In genomic region chr9:43660151-43660550, GRCm38 (mm10) we compare ENCODE assay signal across 20 mouse cellular contexts.
DNase-seq lines count a peak whose midpoint lies in the region; TF ChIP-seq lines count a peak whose summit lies in the region.
"Had no signal": no experiment of that assay in that cellular context is flagged by ENCODE, and none has a peak within 500 bp of the region (broad histone marks: within the 10 kb centered on the region; RNA-seq: fewer than 3 reads in every experiment).

No protein-coding gene starts in this region.

- TF ChIP-seq CTCF in kidney, adult 2 months (conservative IDR thresholded peaks at IDR 0.05; ENCODE audit: insufficient read depth, insufficient read length, low read depth, low read length) = no peak

- DNase-seq in adrenal gland, postnatal 10 days = peak; percentile 14
- no peak for DNase-seq in adrenal gland, adult (ENCODE audit: inconsistent age in 2 of 2, low spot score in 1 of 2)
- DNase-seq in kidney, adult 2 months = peak; percentile 71
- no peak for DNase-seq in kidney, postnatal 14 days
- DNase-seq in ovary, postnatal 36 days (ENCODE audit: low spot score) = peak; percentile 11
- DNase-seq in ovary, postnatal 14 days (ENCODE audit: low spot score) = no peak
- no peak for DNase-seq in embryo, embryonic 11 days
- no peak for DNase-seq in natural killer cell, adult 2 months (ENCODE audit: low spot score in 2 of 2)
- DNase-seq: adrenal gland, adult 2 months; heart, adult 18-20 months; heart, postnatal 4 days; lung, postnatal 14 days; right cerebral cortex, postnatal 25 days; thymus, postnatal 14 days had no signal

- no peak overlapping the region for H3K27ac ChIP-seq in kidney, adult 2 months (ENCODE audit: insufficient read depth, low read depth, low read length)
- H3K27ac ChIP-seq: embryonic facial prominence, embryonic 13.5 days; intestine, embryonic 15.5 days; limb, embryonic 13.5 days; stomach, postnatal 0 days had no signal

- H3K36me3 ChIP-seq in kidney, adult 2 months (ENCODE audit: control insufficient read depth, insufficient read depth, low read length) = no peaks in the 10 kb centered on the region
- H3K36me3 ChIP-seq: embryonic facial prominence, embryonic 13.5 days; G1E; intestine, embryonic 15.5 days; limb, embryonic 13.5 days had no signal

- H3K4me1 ChIP-seq in kidney, adult 2 months (ENCODE audit: control insufficient read depth, insufficient read depth, low read length) = no peaks in the 10 kb centered on the region
- H3K4me1 ChIP-seq: intestine, embryonic 15.5 days; limb, embryonic 13.5 days; megakaryocyte, embryonic 14.5 days had no signal

- no peak for TF ChIP-seq POLR2A in kidney, adult 2 months (IDR thresholded peaks at IDR 0.05; ENCODE audit: low read depth, low read length)

- no peak overlapping the region for H3K4me3 ChIP-seq in kidney, adult 2 months (ENCODE audit: insufficient read depth, low read depth, low read length)
- H3K4me3 ChIP-seq: embryonic facial prominence, embryonic 13.5 days; intestine, embryonic 15.5 days; limb, embryonic 13.5 days; megakaryocyte, embryonic 14.5 days had no signal

- no peaks in the 10 kb centered on the region for H3K27me3 ChIP-seq in kidney, adult 2 months (replicated peaks; ENCODE audit: control insufficient read depth, insufficient read depth, low read length)
- H3K27me3 ChIP-seq: embryonic facial prominence, embryonic 13.5 days; intestine, embryonic 15.5 days; limb, embryonic 13.5 days had no signal

- WGBS in kidney, adult 2 months = 49% methylated on average over 5 of the region's 5 CpGs

Comparison
In these comparisons a context has a peak if more than half of its experiments do, and no peak if none do; other contexts are left out.
1. DNase-seq: peak in adrenal gland, postnatal 10 days (single experiment), kidney, adult 2 months (single experiment) and ovary, postnatal 36 days (single experiment); none in adrenal gland, adult (0 of 2), kidney, postnatal 14 days (single experiment), ovary, postnatal 14 days (single experiment), embryo, embryonic 11 days (single experiment) and natural killer cell, adult 2 months (0 of 2).